Mouse (Mus musculus) forebrain, embryonic 16.5 days (tissue): ENCODE measurements around the gene Nrp2. TPM values are rescaled to one million over a fixed set of nuclear protein-coding genes. Genes with fewer than 3 reads are reported as not detected.

ENCODE experiments used
- ATAC-seq: fragments of 200-750 bp; cut with Nextera tagmentation; 2 replicates; pipeline ENCODE4 v1.8.0; 2017; ENCODE audit warnings: mild to moderate bottlenecking, moderate library complexity
- H3K27ac ChIP-seq: fragments of 300-500 bp; sonication (generic); 2 replicates; pipeline ENCODE4 v1.5.1; 2014; ENCODE audit warnings: low read length, control low read depth
- H3K27me3 ChIP-seq: fragments of 300-500 bp; sonication (generic); replicated peaks from 2 replicates; pipeline ENCODE4 v1.6.1; 2014; ENCODE audit warnings: low read length; ENCODE audit not compliant: control insufficient read depth, insufficient read depth
- H3K36me3 ChIP-seq: fragments of 300-500 bp; sonication (generic); 2 replicates; pipeline ENCODE4 v1.6.1; 2014; ENCODE audit not compliant: control insufficient read depth, insufficient read depth
- H3K4me1 ChIP-seq: fragments of 300-500 bp; sonication (generic); replicated peaks from 2 replicates; pipeline ENCODE4 v1.6.1; 2014; ENCODE audit warnings: low read length; ENCODE audit not compliant: control insufficient read depth, insufficient read depth
- H3K4me2 ChIP-seq: fragments of 300-500 bp; sonication (generic); 2 replicates; pipeline ENCODE4 v1.6.1; 2014; ENCODE audit warnings: mild to moderate bottlenecking, low read length, control low read depth
- H3K4me3 ChIP-seq: fragments of 300-500 bp; sonication (generic); replicated peaks from 2 replicates; pipeline ENCODE4 v1.5.1; 2014; ENCODE audit warnings: mild to moderate bottlenecking, low read length, control low read depth
- H3K9ac ChIP-seq: fragments of 300-500 bp; sonication (generic); replicated peaks from 2 replicates; pipeline ENCODE4 v1.6.1; 2014; ENCODE audit warnings: low read depth, low read length, control low read depth
- H3K9me3 ChIP-seq: fragments of 300-500 bp; sonication (generic); 2 replicates; pipeline ENCODE4 v1.6.1; 2016; ENCODE audit warnings: low read length; ENCODE audit not compliant: control insufficient read depth
- WGBS: fragments of 180-500 bp; shearing (Covaris S2); extraction: QIAGEN DNeasy Blood & Tissue Kit; methylation state at CpG from one replicate; pipeline ENCODE4 v1.1.7; 2014; 5-methylcytosine and 5-hydroxymethylcytosine counted together
- polyA plus RNA-seq: library from polyadenylated mRNA; unstranded; fragments of >200 nt; fragmentation: Nextera tagmentation; extraction: Ambion mirVana; gene quantifications from 2 replicates; pipeline ENCODE4 v1.2.1, GENCODE M21; 2015

Gene Nrp2
- polyA plus RNA-seq, 1 experiment from 2014 or later = 43.9 TPM

- Histone ChIP-seq H3K9ac (no peak overlapping the region), H3K27ac (no peak overlapping the region), H3K4me1 (0 out of 2 replicates have a peak, but pooled peaks cover 3% of the 10 kb centered on the region), H3K4me3 (no peak overlapping the region), H3K4me2 (no peak overlapping the region), H3K9me3 (no peaks in the 10 kb centered on the region), H3K27me3 (no peaks in the 10 kb centered on the region), H3K36me3 (no peaks in the 10 kb centered on the region)
- WGBS = 41% methylated on average over 8 of the region's 8 CpGs
- no peak for ATAC-seq
Measured at GRCm38 (mm10) chr1:62850990-62851940, 148.2 kb downstream of the Nrp2 start.

DNA sequence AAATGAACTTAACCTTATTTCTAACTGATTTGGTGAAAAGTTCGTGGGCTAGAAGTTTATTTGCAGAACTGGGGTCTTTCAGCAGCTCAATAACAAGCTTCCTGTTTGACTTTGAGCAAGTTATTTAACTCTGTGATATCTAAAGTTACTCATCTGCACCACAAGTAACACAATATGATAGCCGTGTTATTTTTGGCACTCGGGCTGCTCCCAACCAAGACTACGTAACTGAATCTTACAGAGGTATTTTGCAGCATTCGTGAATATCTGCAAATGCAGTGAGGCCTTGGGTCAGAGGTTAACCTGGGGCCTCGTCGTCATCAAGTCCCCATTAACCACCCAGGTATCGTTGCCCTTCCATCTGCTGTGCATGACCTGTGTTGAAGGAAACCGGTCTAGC is 150.3 kb downstream of the Nrp2 start:
- Histone ChIP-seq H3K27me3 (no peaks in the 10 kb centered on the region), H3K9ac (no peak overlapping the region)
- 86% methylated on average over 9 of the region's 9 CpGs for WGBS

DNA sequence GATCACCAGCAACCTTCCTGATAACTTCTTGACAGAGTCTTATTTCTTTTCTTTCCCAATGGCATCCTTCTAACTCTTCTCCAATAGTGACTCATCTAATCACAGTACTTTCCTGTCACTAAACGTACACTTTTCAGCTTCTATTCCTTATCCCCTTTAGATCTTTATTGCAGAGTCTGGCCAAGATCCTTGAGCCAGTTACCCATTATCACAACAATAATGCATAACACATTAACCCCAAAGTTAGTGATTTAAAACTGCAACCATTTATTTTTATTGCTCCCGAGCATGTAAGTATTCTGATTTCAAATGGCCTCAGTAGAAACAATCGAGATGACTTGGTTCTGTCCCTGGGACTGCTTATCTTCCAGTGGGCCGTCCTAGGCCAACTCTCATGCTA is 150.9 kb downstream of the Nrp2 start:
- H3K9me3 ChIP-seq = no peaks in the 10 kb centered on the region
- H3K4me1 ChIP-seq = 0 out of 2 replicates have a peak, but pooled peaks cover 3% of the 10 kb centered on the region
- H3K27ac ChIP-seq = no peak overlapping the region
- H3K36me3 ChIP-seq = no peaks in the 10 kb centered on the region
- no peak overlapping the region for H3K9ac ChIP-seq
- H3K4me3 ChIP-seq = no peak overlapping the region
- H3K4me2 ChIP-seq = no peak overlapping the region
- H3K27me3 ChIP-seq = no peaks in the 10 kb centered on the region
- no peak for ATAC-seq
- 90% methylated on average over 4 of the region's 4 CpGs for WGBS

More for the DNA sequence above, 150.3 kb downstream of the Nrp2 start:
- H3K4me2 ChIP-seq = no peak overlapping the region
- H3K27ac ChIP-seq = no peak overlapping the region
- H3K4me3 ChIP-seq = no peak overlapping the region
- H3K36me3 ChIP-seq = no peaks in the 10 kb centered on the region
- H3K9me3 ChIP-seq = no peaks in the 10 kb centered on the region
- no peak for ATAC-seq
- H3K4me1 ChIP-seq = 0 out of 2 replicates have a peak, but pooled peaks cover 3% of the 10 kb centered on the region

GRCm38 (mm10) chr1:62859098-62859497 is 156.0 kb downstream of the Nrp2 start:
- Histone ChIP-seq H3K9me3 (no peaks in the 10 kb centered on the region; the same call in 1 of the 2 replicates), H3K4me1 (peaks cover 8% of the 10 kb centered on the region; the same call in 1 of the 2 replicates), H3K27me3 (no peaks in the 10 kb centered on the region), H3K9ac (no peak overlapping the region), H3K36me3 (no peaks in the 10 kb centered on the region), H3K27ac (no peak overlapping the region), H3K4me3 (no peak overlapping the region), H3K4me2 (no peak overlapping the region)
- no peak for ATAC-seq
- 28% methylated on average over 2 of the region's 2 CpGs for WGBS

DNA sequence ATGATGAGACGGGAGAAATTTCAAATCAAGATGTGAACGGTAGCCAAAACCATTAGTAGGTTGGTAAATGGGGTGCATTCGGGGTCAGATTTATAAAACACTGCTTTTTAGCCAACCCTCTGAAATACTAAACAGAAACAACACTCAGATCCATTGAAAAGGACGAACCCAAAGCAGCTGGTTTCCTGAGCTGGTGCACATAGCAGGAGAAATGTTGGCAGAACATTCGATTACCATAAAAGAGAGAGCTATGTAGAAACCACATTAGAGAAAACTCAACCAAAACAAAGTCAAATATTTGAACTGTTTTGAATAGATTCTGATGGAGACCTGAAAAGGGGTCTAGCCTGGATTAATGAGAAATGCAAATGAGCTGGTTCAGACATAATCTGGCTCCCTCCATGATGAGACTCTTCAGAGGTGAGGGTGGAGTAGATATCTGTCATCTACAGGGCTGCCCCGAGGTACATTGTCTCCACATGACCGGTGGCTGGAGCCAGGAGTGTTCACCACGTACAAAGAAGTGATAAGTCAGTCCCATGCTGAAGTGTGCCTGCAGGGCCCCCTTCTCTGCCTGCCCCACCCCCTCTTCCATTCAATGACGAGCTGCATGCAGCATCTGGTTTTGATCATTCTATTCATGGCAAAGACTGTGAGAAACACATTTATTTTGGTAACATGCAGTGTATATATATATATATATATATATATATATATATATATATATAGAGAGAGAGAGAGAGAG is 156.6 kb downstream of the Nrp2 start:
- Histone ChIP-seq H3K4me2 (no peak overlapping the region), H3K9ac (no peak overlapping the region), H3K4me3 (no peak overlapping the region), H3K27me3 (no peaks in the 10 kb centered on the region), H3K36me3 (no peaks in the 10 kb centered on the region), H3K4me1 (peaks cover 8% of the 10 kb centered on the region; the same call in 1 of the 2 replicates), H3K27ac (no peak overlapping the region), H3K9me3 (no peaks in the 10 kb centered on the region; the same call in 1 of the 2 replicates)
- ATAC-seq = no peak
- WGBS = 58% methylated on average over 9 of the region's 9 CpGs

- Histone ChIP-seq H3K27ac (no peak overlapping the region), H3K27me3 (no peaks in the 10 kb centered on the region), H3K4me1 (peaks cover 8% of the 10 kb centered on the region; the same call in 1 of the 2 replicates), H3K9me3 (no peaks in the 10 kb centered on the region; the same call in 1 of the 2 replicates), H3K36me3 (no peaks in the 10 kb centered on the region), H3K4me2 (no peak overlapping the region), H3K4me3 (no peak overlapping the region), H3K9ac (no peak overlapping the region)
- WGBS = 85% methylated on average over 5 of the region's 5 CpGs
- ATAC-seq = no peak
Measured at GRCm38 (mm10) chr1:62860327-62860726, 157.2 kb downstream of the Nrp2 start.

- 44% methylated on average over 5 of the region's 5 CpGs for WGBS
Measured at GRCm38 (mm10) chr1:62860788-62861187, 157.7 kb downstream of the Nrp2 start.

More at GRCm38 (mm10) chr1:62860788-62861187, 157.7 kb downstream of the Nrp2 start:
- H3K4me2 ChIP-seq = no peak overlapping the region
- H3K9me3 ChIP-seq = no peaks in the 10 kb centered on the region; the same call in 1 of the 2 replicates
- H3K36me3 ChIP-seq = no peaks in the 10 kb centered on the region
- no peak overlapping the region for H3K9ac ChIP-seq
- no peak overlapping the region for H3K27ac ChIP-seq
- peaks cover 8% of the 10 kb centered on the region; the same call in 1 of the 2 replicates for H3K4me1 ChIP-seq
- H3K4me3 ChIP-seq = no peak overlapping the region
- no peak for ATAC-seq
- H3K27me3 ChIP-seq = no peaks in the 10 kb centered on the region
